Mouse (Mus musculus): Measurements from ENCODE around the gene Map2k3. TPM values are rescaled to one million over a fixed set of nuclear protein-coding genes. Genes with fewer than 3 reads are reported as not detected.

The Map2k3 gene
- polyA plus RNA-seq, 1 experiment from 2014 or later = 134 TPM

GRCm38 (mm10) chr11:60979788-60980187 lies 48.0 kb downstream of the Map2k3 start:
- Histone ChIP-seq H3K9ac (ENCODE audit: low read depth, low read length) (no peak overlapping the region), H3K27ac (ENCODE audit: low read length) (no peak overlapping the region), H3K9me3 (replicated peaks; ENCODE audit: control insufficient read depth, low read length) (no peaks in the 10 kb centered on the region), H3K4me2 (ENCODE audit: low read depth, low read length) (no peak overlapping the region), H3K36me3 (ENCODE audit: control insufficient read depth, insufficient read depth) (no peaks in the 10 kb centered on the region), H3K4me3 (ENCODE audit: low read depth, low read length) (no peak overlapping the region), H3K4me1 (ENCODE audit: control insufficient read depth, low read depth, low read length) (no peaks in the 10 kb centered on the region; the same call in 1 of the 2 replicates), H3K27me3 (ENCODE audit: control insufficient read depth, insufficient read depth, low read depth, low read length) (no peaks in the 10 kb centered on the region)
- WGBS (ENCODE audit: insufficient replicate concordance) = 69% methylated on average over 5 of the region's 5 CpGs
- no peak for ATAC-seq (ENCODE audit: low read depth)

- no peak for ATAC-seq (ENCODE audit: low read depth)
- no peak overlapping the region for H3K4me3 ChIP-seq (ENCODE audit: low read depth, low read length)
- no peaks in the 10 kb centered on the region for H3K27me3 ChIP-seq (ENCODE audit: control insufficient read depth, insufficient read depth, low read depth, low read length)
- no peaks in the 10 kb centered on the region for H3K36me3 ChIP-seq (ENCODE audit: control insufficient read depth, insufficient read depth)
- H3K4me2 ChIP-seq (ENCODE audit: low read depth, low read length) = no peak overlapping the region
- H3K4me1 ChIP-seq (ENCODE audit: control insufficient read depth, low read depth, low read length) = no peaks in the 10 kb centered on the region; the same call in 1 of the 2 replicates
- no peak overlapping the region for H3K27ac ChIP-seq (ENCODE audit: low read length)
- no peak overlapping the region for H3K9ac ChIP-seq (ENCODE audit: low read depth, low read length)
- WGBS (ENCODE audit: insufficient replicate concordance) = 65% methylated on average over 14 of the region's 14 CpGs
- H3K9me3 ChIP-seq (replicated peaks; ENCODE audit: control insufficient read depth, low read length) = no peaks in the 10 kb centered on the region
These were observed 50.1 kb downstream of the Map2k3 start for GRCm38 (mm10) chr11:60981693-60982486.

GRCm38 (mm10) chr11:60984912-60985558 lies 53.2 kb downstream of the Map2k3 start:
- no peak overlapping the region for H3K4me2 ChIP-seq (ENCODE audit: low read depth, low read length)
- ATAC-seq (ENCODE audit: low read depth) = no peak
- H3K4me3 ChIP-seq (ENCODE audit: low read depth, low read length) = no peak overlapping the region
- no peak overlapping the region for H3K9ac ChIP-seq (ENCODE audit: low read depth, low read length)
- no peaks in the 10 kb centered on the region for H3K4me1 ChIP-seq (ENCODE audit: control insufficient read depth, low read depth, low read length)
- no peak overlapping the region for H3K27ac ChIP-seq (ENCODE audit: low read length)
- 67% methylated on average over 13 of the region's 13 CpGs for WGBS (ENCODE audit: insufficient replicate concordance)
- no peaks in the 10 kb centered on the region for H3K9me3 ChIP-seq (replicated peaks; ENCODE audit: control insufficient read depth, low read length)
- no peaks in the 10 kb centered on the region for H3K27me3 ChIP-seq (ENCODE audit: control insufficient read depth, insufficient read depth, low read depth, low read length)
- H3K36me3 ChIP-seq (ENCODE audit: control insufficient read depth, insufficient read depth) = no peaks in the 10 kb centered on the region

GRCm38 (mm10) chr11:60990428-60990827 lies 58.6 kb downstream of the Map2k3 start:
- no peak for ATAC-seq (ENCODE audit: low read depth)
- H3K4me3 ChIP-seq (ENCODE audit: low read depth, low read length) = no peak overlapping the region
- H3K9ac ChIP-seq (ENCODE audit: low read depth, low read length) = no peak overlapping the region
- no peaks in the 10 kb centered on the region for H3K27me3 ChIP-seq (ENCODE audit: control insufficient read depth, insufficient read depth, low read depth, low read length)
- no peak overlapping the region for H3K4me2 ChIP-seq (ENCODE audit: low read depth, low read length)
- WGBS (ENCODE audit: insufficient replicate concordance) = 37% methylated on average over 3 of the region's 3 CpGs
- H3K4me1 ChIP-seq (ENCODE audit: control insufficient read depth, low read depth, low read length) = no peaks in the 10 kb centered on the region
- no peak overlapping the region for H3K27ac ChIP-seq (ENCODE audit: low read length)
- no peaks in the 10 kb centered on the region for H3K36me3 ChIP-seq (ENCODE audit: control insufficient read depth, insufficient read depth)
- no peaks in the 10 kb centered on the region for H3K9me3 ChIP-seq (replicated peaks; ENCODE audit: control insufficient read depth, low read length)

Other genes starting within 250 kb of the Map2k3 start
- 14.5 and 14.7 TPM in 2 replicates for gene Llgl1, start 232.3 kb upstream of the Map2k3 start, polyA plus RNA-seq (2015; fragmentation: Nextera tagmentation; extraction: Ambion mirVana)
- 28.0 and 29.7 TPM in 2 replicates for gene Flii, start 204.8 kb upstream of the Map2k3 start, polyA plus RNA-seq (2015; fragmentation: Nextera tagmentation; extraction: Ambion mirVana)
- 2.2 and 2.3 TPM in 2 replicates for gene Mief2, start 203.6 kb upstream of the Map2k3 start, polyA plus RNA-seq (2015; fragmentation: Nextera tagmentation; extraction: Ambion mirVana)
- gene Top3a, start 154.7 kb upstream of the Map2k3 start, polyA plus RNA-seq (2015; fragmentation: Nextera tagmentation; extraction: Ambion mirVana) = 5.5 and 6.2 TPM in 2 replicates
- 3.3 and 3.6 TPM in 2 replicates for gene Smcr8, start 154.5 kb upstream of the Map2k3 start, polyA plus RNA-seq (2015; fragmentation: Nextera tagmentation; extraction: Ambion mirVana)
- 56.9 and 62.6 TPM in 2 replicates for gene Shmt1, start 120.3 kb upstream of the Map2k3 start, polyA plus RNA-seq (2015; fragmentation: Nextera tagmentation; extraction: Ambion mirVana)
- 18.1 and 21.2 TPM in 2 replicates for gene Dhrs7b, start 101.4 kb upstream of the Map2k3 start, polyA plus RNA-seq (2015; fragmentation: Nextera tagmentation; extraction: Ambion mirVana)
- 23.2 and 23.4 TPM in 2 replicates for gene Tmem11, start 52.8 kb upstream of the Map2k3 start, polyA plus RNA-seq (2015; fragmentation: Nextera tagmentation; extraction: Ambion mirVana)
- gene Natd1, start 17.3 kb upstream of the Map2k3 start, polyA plus RNA-seq (2015; fragmentation: Nextera tagmentation; extraction: Ambion mirVana) = 9.9 and 14.3 TPM in 2 replicates
- gene Kcnj12, start 90.5 kb downstream of the Map2k3 start, polyA plus RNA-seq (2015; fragmentation: Nextera tagmentation; extraction: Ambion mirVana) = 0.04 TPM in 1 of 2 replicates, not detected in the other
- 4.0 and 4.8 TPM in 2 replicates for gene Tnfrsf13b, start 194.7 kb downstream of the Map2k3 start, polyA plus RNA-seq (2015; fragmentation: Nextera tagmentation; extraction: Ambion mirVana)
- 17.5 and 19.5 TPM in 2 replicates for gene Usp22, start 243.0 kb downstream of the Map2k3 start, polyA plus RNA-seq (2015; fragmentation: Nextera tagmentation; extraction: Ambion mirVana)

Measured in liver, embryonic 16.5 days (tissue).